Mouse (Mus musculus) neural tube, embryonic 11.5 days (tissue): ENCODE measurements around the gene Myoz1. TPM values are rescaled to one million over a fixed set of nuclear protein-coding genes. Genes with fewer than 3 reads are reported as not detected.
A peak's percentile ranks its signal among the peaks of the same experiment; 100 is the strongest.

Experiments used
- ATAC-seq: fragments of 200-750 bp; cut with Nextera tagmentation; 2 replicates; pipeline ENCODE4 v1.8.0; 2017; ENCODE audit warnings: moderate number of reproducible peaks, mild to moderate bottlenecking, moderate TSS enrichment, moderate library complexity; ENCODE audit not compliant: insufficient read depth, low FRiP score, low TSS enrichment
- DNase-seq: peaks from one replicate; pipeline ENCODE4 v3.0.0-alpha.2; 2015; ENCODE audit warnings: low spot score
- H3K27ac ChIP-seq: fragments of 300-500 bp; sonication (generic); 2 replicates; pipeline ENCODE4 v1.5.1; 2014; ENCODE audit warnings: low read depth, mild to moderate bottlenecking, low read length
- H3K27me3 ChIP-seq: fragments of 300-500 bp; sonication (generic); 2 replicates; pipeline ENCODE4 v1.6.1; 2014; ENCODE audit warnings: mild to moderate bottlenecking, low read length, mixed read lengths; ENCODE audit not compliant: control insufficient read depth, insufficient read depth
- H3K36me3 ChIP-seq: fragments of 300-500 bp; sonication (generic); 2 replicates; pipeline ENCODE4 v1.6.1; 2014; ENCODE audit warnings: mild to moderate bottlenecking, low read length, moderate library complexity, mixed read lengths; ENCODE audit not compliant: control insufficient read depth, insufficient read depth
- H3K4me1 ChIP-seq: fragments of 300-500 bp; sonication (generic); 2 replicates; pipeline ENCODE4 v1.6.1; 2014; ENCODE audit warnings: low read length, mixed read lengths; ENCODE audit not compliant: control insufficient read depth, insufficient read depth
- H3K4me2 ChIP-seq: fragments of 300-500 bp; sonication (generic); 2 replicates; pipeline ENCODE4 v1.6.1; 2014; ENCODE audit warnings: low read depth, mild to moderate bottlenecking, moderate library complexity
- H3K4me3 ChIP-seq: fragments of 300-500 bp; sonication (generic); 2 replicates; pipeline ENCODE4 v1.5.1; 2014; ENCODE audit warnings: low read depth, low read length
- H3K9ac ChIP-seq: fragments of 300-500 bp; sonication (generic); 2 replicates; pipeline ENCODE4 v1.6.1; 2014; ENCODE audit warnings: mild to moderate bottlenecking, low read length
- H3K9me3 ChIP-seq: fragments of 300-500 bp; sonication (generic); 2 replicates; pipeline ENCODE4 v1.6.1; 2016; ENCODE audit warnings: low read length; ENCODE audit not compliant: control insufficient read depth
- WGBS: fragments of 180-500 bp; shearing (Covaris S2); extraction: QIAGEN DNeasy Blood & Tissue Kit; methylation state at CpG from one replicate; pipeline ENCODE4 v1.1.7; 2014; 5-methylcytosine and 5-hydroxymethylcytosine counted together
- polyA plus RNA-seq: library from polyadenylated mRNA; unstranded; fragments of >200 nt; fragmentation: Nextera tagmentation; extraction: Ambion mirVana; gene quantifications from 2 replicates; pipeline ENCODE4 v1.2.1, GENCODE M21; 2014

The Myoz1 gene
- polyA plus RNA-seq, 1 experiment from 2014 or later = 0.45 TPM

GRCm38 (mm10) chr14:20681742-20682141 is 25.4 kb upstream of the Myoz1 start:
- Histone ChIP-seq H3K4me2 (no peak overlapping the region), H3K27me3 (no peaks in the 10 kb centered on the region), H3K4me1 (no peaks in the 10 kb centered on the region), H3K9ac (no peak overlapping the region), H3K27ac (no peak overlapping the region), H3K36me3 (peaks cover 36% of the 10 kb centered on the region), H3K4me3 (no peak overlapping the region), H3K9me3 (no peaks in the 10 kb centered on the region)
- no peak for DNase-seq
- 91% methylated on average over 2 of the region's 2 CpGs for WGBS
- no peak for ATAC-seq

GRCm38 (mm10) chr14:20677906-20678305 is 21.6 kb upstream of the Myoz1 start:
- H3K4me3 ChIP-seq = no peak overlapping the region
- H3K4me2 ChIP-seq = no peak overlapping the region
- DNase-seq (no peak), ATAC-seq (no peak)
- no peaks in the 10 kb centered on the region for H3K9me3 ChIP-seq
- no peaks in the 10 kb centered on the region for H3K27me3 ChIP-seq
- H3K4me1 ChIP-seq = no peaks in the 10 kb centered on the region
- no peak overlapping the region for H3K9ac ChIP-seq
- no peak overlapping the region for H3K27ac ChIP-seq
- 94% methylated on average over 4 of the region's 4 CpGs for WGBS
- H3K36me3 ChIP-seq = peaks cover 28% of the 10 kb centered on the region

- Histone ChIP-seq H3K4me1 (no peaks in the 10 kb centered on the region), H3K4me2 (peak within 1 kb of the TSS; percentile 70), H3K27ac (peak within 1 kb of the TSS; percentile 49), H3K4me3 (peak within 1 kb of the TSS; percentile 79), H3K9ac (peak within 1 kb of the TSS; percentile 69), H3K36me3 (peaks cover 13% of the 10 kb centered on the region), H3K9me3 (no peaks in the 10 kb centered on the region), H3K27me3 (no peaks in the 10 kb centered on the region)
- WGBS = under 1% methylated on average over 42 of the region's 43 CpGs
- peak; percentile 99 for DNase-seq
- peak; percentile 97 for ATAC-seq
These were observed 17.9 kb upstream of the Myoz1 start, which contains the start of gene Sec24c for GRCm38 (mm10) chr14:20674064-20674833. Gene Sec24c (plus strand): TSS chr14:20674308.

- Histone ChIP-seq H3K9me3 (no peaks in the 10 kb centered on the region), H3K4me1 (no peaks in the 10 kb centered on the region), H3K4me2 (peak overlapping the region; percentile 57), H3K27ac (no peak overlapping the region; the same call in 1 of the 2 replicates), H3K27me3 (no peaks in the 10 kb centered on the region), H3K36me3 (peaks cover 12% of the 10 kb centered on the region), H3K9ac (peak overlapping the region; percentile 39), H3K4me3 (peak overlapping the region; percentile 79)
- 13% methylated on average over 13 of the region's 13 CpGs for WGBS
- peak; percentile 78 for ATAC-seq
- peak; percentile 30 for DNase-seq
These were observed 17.4 kb upstream of the Myoz1 start for GRCm38 (mm10) chr14:20673735-20674063.

- H3K4me3 ChIP-seq = no peak overlapping the region
- peaks cover 8% of the 10 kb centered on the region for H3K36me3 ChIP-seq
- H3K4me2 ChIP-seq = no peak overlapping the region
- no peaks in the 10 kb centered on the region for H3K27me3 ChIP-seq
- H3K9me3 ChIP-seq = no peaks in the 10 kb centered on the region
- no peak overlapping the region for H3K9ac ChIP-seq
- H3K4me1 ChIP-seq = no peaks in the 10 kb centered on the region
- ATAC-seq (no peak), DNase-seq (peak; percentile 47)
- 88% methylated on average over 2 of the region's 2 CpGs for WGBS
- H3K27ac ChIP-seq = no peak overlapping the region
These were observed 16.6 kb upstream of the Myoz1 start for GRCm38 (mm10) chr14:20672990-20673389.

GRCm38 (mm10) chr14:20668154-20668810 is 11.9 kb upstream of the Myoz1 start, which contains the start of gene Synpo2l:
Gene Synpo2l (minus strand): TSS chr14:20668354.
- ATAC-seq (no peak), DNase-seq (no peak)
- Histone ChIP-seq H3K4me2 (no peak within 1 kb of the TSS), H3K4me3 (no peak within 1 kb of the TSS), H3K36me3 (no peaks in the 10 kb centered on the region), H3K9me3 (no peaks in the 10 kb centered on the region), H3K4me1 (no peaks in the 10 kb centered on the region), H3K27me3 (0 out of 2 replicates have a peak, but pooled peaks cover 2% of the 10 kb centered on the region), H3K9ac (no peak within 1 kb of the TSS), H3K27ac (no peak within 1 kb of the TSS)
- 85% methylated on average over 8 of the region's 8 CpGs for WGBS

- H3K27me3 ChIP-seq = 0 out of 2 replicates have a peak, but pooled peaks cover 2% of the 10 kb centered on the region
- no peaks in the 10 kb centered on the region for H3K4me1 ChIP-seq
- H3K4me2 ChIP-seq = no peak overlapping the region
- H3K9ac ChIP-seq = no peak overlapping the region
- ATAC-seq (no peak), DNase-seq (no peak)
- H3K36me3 ChIP-seq = no peaks in the 10 kb centered on the region
- H3K4me3 ChIP-seq = no peak overlapping the region
- no peak overlapping the region for H3K27ac ChIP-seq
- no peaks in the 10 kb centered on the region for H3K9me3 ChIP-seq
- 79% methylated on average over 1 of the region's 1 CpGs for WGBS
These were observed 11.1 kb upstream of the Myoz1 start for GRCm38 (mm10) chr14:20667469-20667868.

GRCm38 (mm10) chr14:20664436-20664835 is 8.1 kb upstream of the Myoz1 start:
- Histone ChIP-seq H3K4me3 (no peak overlapping the region), H3K36me3 (no peaks in the 10 kb centered on the region), H3K9me3 (no peaks in the 10 kb centered on the region), H3K4me1 (peaks cover 6% of the 10 kb centered on the region; the same call in 1 of the 2 replicates), H3K9ac (no peak overlapping the region), H3K4me2 (no peak overlapping the region), H3K27ac (no peak overlapping the region), H3K27me3 (0 out of 2 replicates have a peak, but pooled peaks cover 2% of the 10 kb centered on the region)
- DNase-seq (no peak), ATAC-seq (no peak)
- WGBS = 56% methylated on average over 3 of the region's 3 CpGs
